Mouse (Mus musculus) granulocyte monocyte progenitor cell, adult 5-6 weeks (primary cell): Measurements from ENCODE around the gene Emcn. TPM values are rescaled to one million over a fixed set of nuclear protein-coding genes. Genes with fewer than 3 reads are reported as not detected.

Experiments used
- ATAC-seq: replicated peaks from 2 replicates; pipeline ENCODE4 v1.8.0; 2016; ENCODE audit warnings: mild to moderate bottlenecking, moderate TSS enrichment, inconsistent platforms; ENCODE audit not compliant: poor library complexity, severe bottlenecking
- total RNA-seq, 2 experiments: library from RNA; stranded (forward) in 1 of 2; stranded (reverse) in 1 of 2; fragments of 200-712, 200-1000 nt in 1 of 2; fragments of >200 nt in 1 of 2; fragmentation: Nextera tagmentation in 1 of 2; gene quantifications; 2 replicates each; pipeline ENCODE4 v1.2.3; 2014 to 2017

Gene Emcn
- 0.34 TPM in 1 of 2 replicates, not detected in the other for total RNA-seq (2014; fragmentation: Nextera tagmentation)
- 0.57 and 1.7 TPM in 2 replicates for total RNA-seq (2017)

DNA sequence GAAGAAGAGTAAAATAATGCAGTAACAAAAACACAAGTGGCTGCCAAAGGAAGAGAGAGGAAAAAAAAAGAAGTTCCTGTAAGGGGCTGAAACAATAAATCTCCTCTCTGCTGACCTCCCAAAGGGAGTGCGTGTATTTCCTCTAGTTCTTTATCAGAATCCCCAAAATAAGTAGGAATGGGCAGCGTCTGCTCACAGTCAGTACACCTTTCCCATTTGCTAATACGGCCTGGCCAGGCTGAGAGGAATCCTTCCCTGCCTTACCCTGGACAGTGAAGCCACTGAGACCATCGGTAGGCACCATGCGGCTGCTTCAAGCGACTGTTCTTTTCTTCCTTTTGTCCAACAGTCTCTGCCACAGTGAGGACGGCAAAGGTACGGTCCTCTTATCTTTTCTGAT, at the start of gene Emcn:
TSS of gene Emcn (plus strand) at position 130 of the 400 bp plus-strand sequence.
- peak; percentile 50 for ATAC-seq

- peak; percentile 90 for ATAC-seq
Measured at GRCm38 (mm10) chr3:137293174-137293591, 47.7 kb upstream of the Emcn start.

DNA sequence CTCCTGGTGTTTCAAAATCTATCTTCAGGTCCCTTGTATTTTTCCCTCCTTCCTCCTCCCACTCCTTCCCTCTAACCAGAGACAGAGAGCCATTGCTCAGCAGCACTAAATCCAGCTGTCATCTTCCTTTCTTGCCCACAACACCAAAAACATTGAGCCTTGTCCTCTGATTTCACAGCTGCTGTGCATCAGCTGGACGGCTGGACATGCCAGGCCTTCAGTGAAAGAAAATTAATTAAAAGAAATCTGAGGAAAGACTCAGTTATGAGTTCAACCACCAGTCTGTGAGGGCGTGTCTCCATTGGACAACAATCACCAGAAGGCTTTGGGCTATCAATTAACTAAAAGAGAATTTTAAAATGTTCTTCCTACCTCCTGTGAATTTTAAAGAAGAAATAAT, 42.6 kb upstream of the Emcn start:
- ATAC-seq, result no peak

- peak; percentile 79 for ATAC-seq
Measured at GRCm38 (mm10) chr3:137300210-137300609, 40.7 kb upstream of the Emcn start.

GRCm38 (mm10) chr3:137301195-137301594, 39.7 kb upstream of the Emcn start:
- peak; percentile 92 for ATAC-seq

DNA sequence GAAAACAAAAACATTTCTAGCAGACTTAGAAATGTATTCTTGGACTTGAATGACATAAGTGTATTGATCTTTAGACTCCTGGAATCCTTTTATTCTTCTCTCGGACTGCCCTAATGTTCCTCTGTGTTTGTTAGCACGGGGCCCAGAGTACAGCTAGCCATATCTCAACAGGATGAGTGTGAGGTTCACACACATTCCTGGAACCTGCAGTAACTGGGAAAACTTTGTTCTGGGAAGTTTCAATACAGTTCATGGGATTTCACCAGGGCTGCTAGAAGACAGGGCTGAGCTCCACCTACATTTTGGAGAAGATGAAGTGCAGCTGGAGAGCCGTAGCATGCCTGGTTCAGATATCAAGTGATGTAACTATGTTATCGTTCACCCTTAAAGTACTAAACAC, 38.1 kb upstream of the Emcn start:
- no peak for ATAC-seq

DNA sequence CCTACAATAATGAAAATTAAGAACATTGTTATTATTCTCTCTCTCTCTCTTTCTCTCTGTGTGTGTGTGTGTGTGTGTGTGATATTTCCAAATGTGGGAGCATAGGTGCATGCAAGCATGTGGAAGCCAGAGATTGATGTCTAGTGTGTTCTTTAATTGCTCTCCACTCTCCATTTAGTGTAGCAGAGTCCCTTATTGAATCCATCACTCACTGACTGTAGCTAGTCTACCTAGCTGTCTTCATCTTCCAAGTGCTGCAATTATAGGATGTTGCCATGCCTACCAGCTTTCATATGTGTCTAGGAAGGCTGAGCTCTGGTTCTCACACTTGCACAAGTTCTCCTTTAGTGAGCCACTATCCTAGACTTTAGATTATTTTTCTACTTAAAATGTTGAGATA, 30.9 kb upstream of the Emcn start:
- no peak for ATAC-seq

- ATAC-seq, result no peak
Measured at GRCm38 (mm10) chr3:137312540-137312939, 28.3 kb upstream of the Emcn start.

GRCm38 (mm10) chr3:137313775-137314362, 27.0 kb upstream of the Emcn start:
- no peak for ATAC-seq

GRCm38 (mm10) chr3:137318371-137318770, 22.5 kb upstream of the Emcn start:
- no peak for ATAC-seq

GRCm38 (mm10) chr3:137319950-137320349, 20.9 kb upstream of the Emcn start:
- peak; percentile 67 for ATAC-seq

- ATAC-seq, result no peak
Measured at GRCm38 (mm10) chr3:137322304-137322703, 18.6 kb upstream of the Emcn start.

DNA sequence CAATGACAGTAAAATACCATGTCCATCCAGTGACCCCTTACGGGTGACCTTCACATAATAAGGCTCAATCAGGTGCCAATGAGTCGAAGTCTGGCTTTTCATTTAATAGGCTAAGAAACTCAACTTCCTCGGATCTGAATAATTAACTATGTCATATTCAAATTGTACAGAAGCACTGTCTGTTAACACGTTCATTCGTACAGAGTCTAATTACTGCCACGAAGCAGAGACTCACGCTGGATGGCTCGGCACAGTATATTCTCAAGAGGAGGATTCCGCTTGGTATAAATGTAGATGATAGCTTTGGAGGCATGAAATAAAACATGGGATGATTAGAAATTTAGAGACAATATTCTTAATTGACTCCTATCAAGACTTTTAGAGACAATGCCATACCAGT, 11.0 kb upstream of the Emcn start:
- no peak for ATAC-seq

- no peak for ATAC-seq
Measured at GRCm38 (mm10) chr3:137330950-137331349, 9.9 kb upstream of the Emcn start.

DNA sequence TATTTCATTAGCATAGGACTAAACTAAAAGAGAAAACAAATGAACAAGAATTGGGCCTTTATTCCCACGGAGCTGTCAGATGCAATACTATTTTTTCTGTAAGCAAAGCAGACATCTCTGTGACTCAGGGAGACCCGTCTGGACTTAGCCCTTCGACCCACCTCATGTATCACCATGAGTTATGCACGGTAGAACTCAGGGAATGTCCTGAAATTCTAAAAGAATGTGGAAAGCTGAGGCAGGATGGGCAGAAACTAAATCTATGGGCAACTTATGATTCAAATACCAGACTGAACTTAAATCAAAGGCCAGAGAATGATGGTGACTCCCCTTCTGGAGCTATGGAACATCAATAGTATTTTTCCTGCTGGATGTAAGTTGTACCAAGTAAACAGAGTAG, 8.3 kb upstream of the Emcn start:
- ATAC-seq, result no peak

GRCm38 (mm10) chr3:137335957-137336356, 4.9 kb upstream of the Emcn start:
- no peak for ATAC-seq

GRCm38 (mm10) chr3:137343446-137343845, 2.6 kb downstream of the Emcn start:
- no peak for ATAC-seq

- ATAC-seq, result no peak
Measured at GRCm38 (mm10) chr3:137351882-137352281, 11.0 kb downstream of the Emcn start.

DNA sequence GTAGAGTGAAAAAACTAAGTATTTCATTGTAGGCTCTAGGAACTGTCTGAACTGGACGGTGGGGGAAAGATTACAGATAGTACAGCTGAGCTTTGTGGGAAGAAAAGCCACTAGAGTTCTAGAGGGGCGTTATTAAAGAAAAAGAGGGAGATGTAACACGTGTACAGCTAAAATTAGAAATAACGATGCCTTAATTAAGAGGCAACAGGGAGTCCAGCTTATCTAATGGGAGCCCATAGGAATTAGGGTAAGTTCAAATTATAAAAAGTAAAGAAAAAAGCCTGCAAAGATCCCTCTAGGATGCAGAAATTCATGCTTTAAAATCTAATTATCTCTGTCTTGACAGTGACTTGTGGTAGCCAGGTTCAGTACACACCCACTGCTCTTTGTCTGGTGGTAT, 15.8 kb downstream of the Emcn start:
- no peak for ATAC-seq

DNA sequence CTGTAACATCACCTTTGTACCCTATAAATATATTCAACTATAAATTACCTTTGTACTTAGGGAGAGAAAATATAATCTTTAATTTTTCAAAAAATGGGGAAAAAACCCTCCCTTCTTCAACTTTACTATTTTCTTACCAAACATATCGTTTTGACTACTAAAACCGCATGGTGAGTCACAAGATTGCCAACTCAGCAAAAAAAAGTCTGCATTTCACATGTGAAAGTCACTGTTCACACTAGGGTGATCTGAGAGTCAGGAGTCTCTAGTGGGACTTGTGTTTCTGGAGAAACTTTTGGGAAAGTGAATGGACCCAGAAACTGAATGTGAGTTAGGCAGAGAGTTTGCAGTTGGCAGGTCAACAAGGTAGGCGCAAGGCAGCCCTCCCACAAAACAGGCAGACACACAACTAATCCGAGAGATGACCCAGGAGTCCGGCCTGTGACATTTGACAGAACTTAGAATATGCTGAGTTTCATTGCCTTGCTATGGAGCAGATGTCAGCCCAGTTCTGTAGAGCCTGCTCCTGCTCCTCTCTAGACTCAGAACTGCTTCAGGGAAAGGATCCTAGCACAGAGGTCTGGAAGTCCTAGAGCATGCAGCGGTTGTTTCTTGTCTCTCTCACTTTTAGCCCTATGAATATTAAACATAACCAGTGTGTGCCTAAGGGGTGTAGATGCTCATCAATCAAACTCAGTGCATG, 26.4 kb downstream of the Emcn start:
- ATAC-seq, result no peak

DNA sequence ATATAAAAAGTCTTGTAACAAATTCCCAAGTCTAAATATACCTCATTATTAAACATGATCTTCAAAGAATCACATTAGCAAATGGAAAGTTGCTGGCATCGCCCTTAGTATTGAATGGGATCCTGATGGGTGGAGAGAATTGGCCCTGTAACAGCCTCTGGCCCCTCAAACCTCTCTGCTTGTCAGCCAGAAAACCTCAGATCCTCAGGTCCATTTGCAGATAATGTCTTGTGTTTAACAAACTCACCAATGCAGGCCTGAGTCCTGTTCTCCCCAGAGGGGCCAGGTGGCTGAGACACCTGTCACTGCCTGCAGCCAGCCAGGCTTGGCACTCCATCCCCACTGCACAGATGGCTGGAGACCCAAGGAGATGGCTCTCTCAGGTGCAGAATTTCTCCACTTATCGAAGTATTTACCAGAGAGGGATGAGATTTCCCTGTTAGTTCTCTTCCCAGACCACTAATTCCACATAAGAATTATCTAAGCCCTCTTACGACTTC, 27.0 kb downstream of the Emcn start:
- no peak for ATAC-seq

GRCm38 (mm10) chr3:137372854-137373253, 32.0 kb downstream of the Emcn start:
- no peak for ATAC-seq
